Mouse (Mus musculus) spleen, postnatal 0 days (tissue): ENCODE results near the gene Olfr51. TPM values are rescaled to one million over a fixed set of nuclear protein-coding genes. Genes with fewer than 3 reads are reported as not detected.

ENCODE experiments used
- polyA plus RNA-seq: library from polyadenylated mRNA; unstranded; fragments of >200 nt; fragmentation: Nextera tagmentation; extraction: Ambion mirVana; gene quantifications from 2 replicates; pipeline ENCODE4 v1.2.1, GENCODE M21; 2015

Olfr51 gene
- not detected in 2 replicates for polyA plus RNA-seq

GRCm38 (mm10) chr11:51003296-51003695, at the start of gene Olfr51:
Gene Olfr51 (plus strand): TSS chr11:51003596.

GRCm38 (mm10) chr11:50953665-50954064, 49.7 kb upstream of the Olfr51 start, which contains the start of gene Prop1:
Gene Prop1 (minus strand): TSS chr11:50953765.

GRCm38 (mm10) chr11:50966230-50966629, 37.2 kb upstream of the Olfr51 start, which contains the start of gene Olfr1378:
Gene Olfr1378 (plus strand): TSS chr11:50966530.

GRCm38 (mm10) chr11:50981667-50982066, 21.7 kb upstream of the Olfr51 start, which contains the start of gene Olfr1377:
Gene Olfr1377 (plus strand): TSS chr11:50981967.

GRCm38 (mm10) chr11:51013936-51014335, 10.5 kb downstream of the Olfr51 start, which contains the start of gene Olfr54:
Gene Olfr54 (plus strand): TSS chr11:51014236.

GRCm38 (mm10) chr11:51047809-51048208, 44.4 kb downstream of the Olfr51 start, which contains the start of gene Olfr1375:
Gene Olfr1375 (plus strand): TSS chr11:51048109.

GRCm38 (mm10) chr11:51059151-51059571, 55.8 kb downstream of the Olfr51 start, which contains the start of gene Zfp354a:
Gene Zfp354a (plus strand): TSS chr11:51059257.

Other genes starting within 250 kb of the Olfr51 start
- gene Zfp354c, start 175.9 kb upstream of the Olfr51 start, polyA plus RNA-seq: 2.7 and 5.4 TPM in 2 replicates
- gene Zfp879, start 162.0 kb upstream of the Olfr51 start, polyA plus RNA-seq: 0.05 and 0.08 TPM in 2 replicates
- 0.06 and 0.21 TPM in 2 replicates for gene Grm6, start 152.9 kb upstream of the Olfr51 start, polyA plus RNA-seq
- gene Zfp454, start 115.9 kb upstream of the Olfr51 start, polyA plus RNA-seq: 0.47 and 0.59 TPM in 2 replicates
- gene Zfp2, start 87.4 kb upstream of the Olfr51 start, polyA plus RNA-seq: 1.8 and 2.9 TPM in 2 replicates
- 0.46 and 0.48 TPM in 2 replicates for gene Zfp354b, start 72.0 kb upstream of the Olfr51 start, polyA plus RNA-seq
- gene 4933414I15Rik, start 59.8 kb upstream of the Olfr51 start, polyA plus RNA-seq: not detected in 2 replicates
- not detected in 2 replicates for gene Prop1, start 49.8 kb upstream of the Olfr51 start, polyA plus RNA-seq
- not detected in 2 replicates for gene Olfr1378, start 37.1 kb upstream of the Olfr51 start, polyA plus RNA-seq
- gene Olfr1377, start 21.6 kb upstream of the Olfr51 start, polyA plus RNA-seq: not detected in 2 replicates
- gene Olfr54, start 10.6 kb downstream of the Olfr51 start, polyA plus RNA-seq: not detected in 2 replicates
- gene Olfr1375, start 44.5 kb downstream of the Olfr51 start, polyA plus RNA-seq: not detected in 2 replicates
- 1.2 and 1.9 TPM in 2 replicates for gene Zfp354a, start 55.7 kb downstream of the Olfr51 start, polyA plus RNA-seq
- gene Gm12569, start 216.9 kb downstream of the Olfr51 start, polyA plus RNA-seq: not detected in 2 replicates